Mouse (Mus musculus) v-Abl transformed pro-B cells (cell line): ENCODE results near the gene Tmem169.

Experiments used
- in situ Hi-C, 2 experiments: fragments of 400-800 bp; cut with MboI; formaldehyde crosslinking; loops; one replicate each; pipeline ENCODE4 v1.15.1; 2025; ENCODE audit not compliant: unreplicated experiment in 2 of 2

Tmem169 gene

DNA sequence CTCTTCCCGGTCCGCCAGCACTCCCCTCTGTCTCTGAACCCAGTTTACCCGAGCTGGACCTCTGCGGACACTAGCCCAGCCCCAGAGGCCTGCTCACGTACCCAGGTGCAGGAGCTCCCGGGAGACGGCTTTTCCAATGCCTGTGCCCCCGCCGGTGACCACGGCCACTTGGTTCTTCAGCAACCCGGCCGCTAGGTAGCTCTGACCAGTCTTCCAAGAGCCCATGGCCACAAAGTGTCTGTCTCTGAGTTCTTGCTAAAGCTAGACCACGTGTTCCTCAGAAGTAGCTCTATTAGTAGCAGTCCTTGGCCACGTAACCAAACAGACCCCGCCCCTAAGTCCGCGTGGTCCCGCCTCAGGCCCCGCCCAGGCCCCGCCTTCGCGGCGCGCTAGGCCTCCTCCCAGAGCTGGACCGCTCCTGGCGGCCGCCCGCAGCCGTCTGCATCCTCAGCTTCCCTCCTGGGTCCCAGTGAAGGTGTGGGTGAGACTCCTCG, at the start of gene Tmem169, which contains the start of gene Pecr:
Gene Tmem169, plus strand, starts transcription at position 378 of the 494 bp plus-strand sequence.
Gene Pecr, minus strand, starts transcription at position 323 of the 494 bp plus-strand sequence.
- in situ Hi-C loops: no loop called here

GRCm38 (mm10) chr1:72236363-72237006, 47.7 kb upstream of the Tmem169 start:
- in situ Hi-C loops: loop anchor here (25.0 kb wide), 3 partner anchors 274 to 2001 kb away; partner anchors contain the start of genes Arpc2 (in 1 of the 2) and Atic (in 1 of the 2)

- in situ Hi-C loops: loop anchor here (25.0 kb wide), 3 partner anchors 275 to 2000 kb away; partner anchors contain the start of genes Arpc2 (in 1 of the 2) and Atic (in 1 of the 2)
Measured at GRCm38 (mm10) chr1:72237007-72237775, 47.0 kb upstream of the Tmem169 start.

- in situ Hi-C loops: loop anchor here (25.0 kb wide), 3 partner anchors 276 to 1999 kb away; partner anchors contain the start of genes Arpc2 (in 1 of the 2) and Atic (in 1 of the 2)
Measured at GRCm38 (mm10) chr1:72238016-72238580, 46.1 kb upstream of the Tmem169 start.

- in situ Hi-C loops: loop anchor here (25.0 kb wide), 3 partner anchors 277 to 1998 kb away; partner anchors contain the start of genes Arpc2 (in 1 of the 2) and Atic (in 1 of the 2)
Measured at GRCm38 (mm10) chr1:72239113-72239512, 45.1 kb upstream of the Tmem169 start.

- in situ Hi-C loops: loop anchor here (25.0 kb wide), 3 partner anchors 280 to 1995 kb away; partner anchors contain the start of genes Arpc2 (in 1 of the 2) and Atic (in 1 of the 2)
Measured at GRCm38 (mm10) chr1:72242581-72243143, 41.5 kb upstream of the Tmem169 start.

DNA sequence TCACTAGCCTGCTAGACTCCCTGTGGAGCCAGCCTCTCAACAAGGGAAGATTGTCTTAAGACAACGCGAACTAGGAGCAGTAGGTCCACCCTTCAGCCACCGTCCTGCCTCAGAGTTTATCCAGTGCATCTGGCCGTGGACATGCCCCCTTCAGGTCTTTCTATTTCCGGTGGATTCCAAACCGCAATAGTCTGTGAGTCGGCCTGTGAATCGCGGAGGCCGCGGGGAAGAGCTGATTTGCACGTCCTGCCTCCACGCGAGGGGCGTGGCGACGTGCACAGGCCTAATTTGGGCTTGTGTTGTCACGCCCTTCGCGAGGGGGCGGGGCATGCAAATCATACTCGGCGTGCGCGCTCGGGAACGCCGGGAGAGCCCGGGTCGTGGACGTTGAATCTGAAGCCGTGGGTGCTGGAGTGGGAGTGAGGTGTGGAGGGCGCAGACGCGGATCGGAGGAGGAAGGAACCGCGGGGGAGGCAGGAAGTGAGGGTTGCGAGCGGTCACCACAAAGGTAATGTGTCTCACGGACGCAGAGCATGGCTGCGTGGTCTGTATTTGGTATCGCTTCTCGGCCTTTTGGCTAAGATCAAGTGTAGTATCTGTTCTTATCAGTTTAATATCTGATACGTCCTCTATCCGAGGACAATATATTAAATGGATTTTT, 40.4 kb upstream of the Tmem169 start:
- in situ Hi-C loops: loop anchor here (25.0 kb wide), 3 partner anchors 281 to 1994 kb away; partner anchors contain the start of genes Arpc2 (in 1 of the 2) and Atic (in 1 of the 2)

DNA sequence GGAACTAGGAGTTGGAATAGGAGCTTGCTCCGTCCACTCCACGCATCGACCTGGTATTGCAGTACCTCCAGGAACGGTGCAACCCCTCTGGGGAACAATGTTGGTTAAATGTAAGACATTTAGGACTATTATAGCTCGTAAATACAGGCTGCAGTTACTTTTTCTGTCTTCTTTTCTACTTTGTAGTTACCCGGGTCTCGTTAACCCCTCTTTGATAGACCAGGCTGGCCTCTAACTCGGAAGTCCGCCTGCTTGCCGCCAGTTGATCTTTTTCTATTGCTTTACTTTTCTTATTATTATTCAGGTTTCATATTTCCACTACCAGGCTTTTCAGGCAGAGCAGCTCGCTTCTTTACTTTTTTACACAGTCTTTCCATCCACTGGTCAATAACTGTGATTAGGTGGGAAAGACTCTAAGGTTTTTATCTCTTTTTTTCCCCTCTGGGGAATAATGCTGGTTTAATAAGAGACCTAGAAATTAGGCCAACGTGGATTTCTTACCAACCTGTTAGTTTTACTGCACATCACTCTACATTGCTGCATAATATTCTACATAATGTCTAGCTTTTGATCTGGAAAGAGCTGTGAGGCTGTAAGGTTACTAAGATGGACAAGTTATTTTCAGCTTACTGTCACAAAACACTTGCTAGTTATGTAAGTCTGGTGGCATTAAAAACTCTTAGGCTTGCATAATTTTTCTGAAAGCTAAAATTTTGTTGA, 39.7 kb upstream of the Tmem169 start:
- in situ Hi-C loops: loop anchor here (25.0 kb wide), 3 partner anchors 282 to 1993 kb away; partner anchors contain the start of genes Arpc2 (in 1 of the 2) and Atic (in 1 of the 2)

GRCm38 (mm10) chr1:72248226-72248737, 35.9 kb upstream of the Tmem169 start:
- in situ Hi-C loops: loop anchor here (25.0 kb wide), 3 partner anchors 286 to 1989 kb away; partner anchors contain the start of genes Arpc2 (in 1 of the 2) and Atic (in 1 of the 2)

- in situ Hi-C loops: no loop called here
Measured at GRCm38 (mm10) chr1:72251806-72252205, 32.4 kb upstream of the Tmem169 start.

- in situ Hi-C loops: no loop called here
Measured at GRCm38 (mm10) chr1:72253881-72254491, 30.2 kb upstream of the Tmem169 start.

DNA sequence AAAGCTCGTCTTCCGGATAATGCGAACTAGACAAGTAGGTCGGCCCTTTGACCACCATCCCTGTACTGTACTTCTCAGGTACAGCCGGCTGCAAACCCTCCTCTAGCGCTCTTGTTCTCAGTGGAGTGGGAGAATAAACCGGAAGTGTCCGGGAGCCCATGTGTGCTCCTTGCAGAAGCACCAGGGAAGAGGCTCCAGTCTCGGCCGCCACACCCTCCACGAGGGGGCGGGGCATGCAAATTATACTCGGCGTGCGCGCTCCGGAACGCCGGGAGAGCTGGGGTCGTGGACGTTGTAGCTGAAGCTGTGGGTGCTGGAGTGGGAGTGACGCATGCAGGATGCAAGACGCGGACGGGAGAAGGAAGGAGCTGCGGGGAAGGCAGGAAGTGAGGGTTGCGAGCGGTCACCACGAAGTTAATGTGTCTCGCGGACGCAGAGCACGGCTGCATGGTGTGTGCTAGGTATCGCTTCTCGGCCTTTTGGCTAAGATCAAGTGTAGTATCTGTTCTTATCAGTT, 29.6 kb upstream of the Tmem169 start:
- in situ Hi-C loops: no loop called here

GRCm38 (mm10) chr1:72255062-72255853, 28.9 kb upstream of the Tmem169 start:
- in situ Hi-C loops: no loop called here

GRCm38 (mm10) chr1:72255854-72256175, 28.4 kb upstream of the Tmem169 start:
- in situ Hi-C loops: no loop called here

- in situ Hi-C loops: no loop called here
Measured at GRCm38 (mm10) chr1:72256381-72257256, 27.6 kb upstream of the Tmem169 start.

- in situ Hi-C loops: no loop called here
Measured at GRCm38 (mm10) chr1:72263099-72263498, 21.1 kb upstream of the Tmem169 start.
